Mouse (Mus musculus): ENCODE data around the gene Gpr156.

The Gpr156 gene
- long read RNA-seq, experiment 1 = 0 reads
- long read RNA-seq, experiment 2 = 0 reads

DNA sequence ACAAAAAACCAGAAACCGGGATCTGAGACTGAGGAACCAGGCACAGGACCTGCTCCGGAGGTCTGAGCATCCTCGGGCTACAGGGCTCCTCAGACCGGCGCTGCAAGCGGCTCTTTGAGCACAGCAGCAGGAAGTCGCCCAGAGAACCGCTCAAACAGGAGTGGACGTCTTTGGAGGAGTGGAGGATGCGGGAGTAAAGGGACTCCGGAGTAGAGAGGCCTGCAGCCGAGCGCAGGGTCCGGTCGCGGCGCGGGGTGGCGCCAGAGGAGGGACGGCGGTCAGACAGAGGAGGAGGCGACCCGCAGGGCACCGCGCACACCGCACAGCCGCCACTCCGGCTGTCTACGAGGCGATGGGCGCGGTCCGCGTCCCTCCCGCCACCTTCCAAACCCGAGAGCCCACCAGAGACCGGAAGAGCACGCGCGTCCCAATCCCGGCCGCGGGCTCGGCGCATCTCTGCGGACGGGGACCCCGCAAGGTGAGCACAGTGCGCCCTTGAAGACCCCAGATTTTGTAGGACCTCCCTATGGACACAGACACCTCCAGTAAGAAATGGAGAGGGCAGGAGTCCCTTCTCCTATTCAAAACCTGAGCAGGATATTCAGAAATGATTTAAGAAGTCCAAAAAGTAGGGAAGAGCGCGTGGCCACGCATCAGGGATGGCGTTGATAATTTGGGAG, at the start of gene Gpr156:
Gene Gpr156 (plus strand): TSS at position 359 of the 680 bp plus-strand sequence.
- intact Hi-C loops (cut with DNase I) = no loop called here

- intact Hi-C loops (cut with DNase I) = no loop called here
Measured at GRCm38 (mm10) chr16:37867791-37868505, 48.3 kb upstream of the Gpr156 start, which contains the start of gene Lrrc58. Lrrc58 (plus strand) TSS chr16:37868389.

DNA sequence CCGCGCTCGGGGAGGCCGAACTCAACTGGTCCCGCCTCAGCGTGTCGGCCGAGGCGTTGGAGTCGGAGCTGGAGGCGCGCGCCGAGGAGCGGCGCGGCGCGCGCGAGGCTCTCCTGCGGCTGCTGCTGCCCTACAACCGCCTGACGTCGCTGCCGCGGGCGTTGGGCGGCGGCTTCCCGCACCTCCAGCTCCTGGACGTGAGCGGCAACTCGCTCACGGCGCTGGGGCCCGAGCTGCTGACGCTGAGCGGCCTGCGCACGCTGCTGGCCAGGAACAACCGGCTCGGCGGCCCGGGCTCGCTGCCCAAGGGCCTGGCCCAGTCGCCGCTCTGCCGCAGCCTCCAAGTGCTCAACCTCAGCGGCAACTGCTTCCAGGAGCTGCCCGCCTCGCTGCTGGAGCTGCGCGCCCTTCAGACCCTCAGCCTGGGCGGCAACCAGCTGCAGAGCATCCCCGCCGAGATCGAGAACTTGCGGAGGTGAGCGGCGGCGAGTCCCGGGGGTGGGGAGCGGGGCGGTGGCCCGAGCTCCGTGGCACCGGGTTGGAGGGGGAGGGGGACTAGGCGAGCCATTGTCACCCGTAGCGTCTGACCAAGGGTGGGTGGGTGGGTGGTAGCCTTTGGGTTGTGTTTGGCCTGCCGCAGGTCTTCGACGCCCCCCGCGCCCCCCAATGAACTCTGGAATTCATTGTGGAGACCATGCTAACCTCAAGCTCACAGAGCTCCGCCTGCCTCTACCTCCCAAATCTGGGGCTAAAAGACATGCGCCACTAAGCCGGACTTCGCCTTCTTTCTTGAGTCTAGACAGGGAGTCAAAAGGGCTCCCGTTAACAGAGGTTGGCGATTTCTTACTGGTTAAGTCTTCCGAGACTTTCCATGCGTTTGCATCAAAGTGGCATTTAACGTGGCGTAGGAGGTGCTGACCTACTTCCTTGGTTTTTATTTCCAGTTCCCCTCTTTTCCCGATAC, 47.5 kb upstream of the Gpr156 start:
- intact Hi-C loops (cut with DNase I) = no loop called here

GRCm38 (mm10) chr16:37869470-37870231, 46.6 kb upstream of the Gpr156 start:
- intact Hi-C loops (cut with DNase I) = loop anchor here (10.0 kb wide), 2 partner anchors 185 to 1795 kb away; partner anchors contain the start of genes Ccdc58 and Fam162a

- intact Hi-C loops (cut with DNase I) = loop anchor here (10.0 kb wide), 2 partner anchors 186 to 1796 kb away; partner anchors contain the start of genes Ccdc58 and Fam162a
Measured at GRCm38 (mm10) chr16:37871112-37871715, 45.1 kb upstream of the Gpr156 start.

DNA sequence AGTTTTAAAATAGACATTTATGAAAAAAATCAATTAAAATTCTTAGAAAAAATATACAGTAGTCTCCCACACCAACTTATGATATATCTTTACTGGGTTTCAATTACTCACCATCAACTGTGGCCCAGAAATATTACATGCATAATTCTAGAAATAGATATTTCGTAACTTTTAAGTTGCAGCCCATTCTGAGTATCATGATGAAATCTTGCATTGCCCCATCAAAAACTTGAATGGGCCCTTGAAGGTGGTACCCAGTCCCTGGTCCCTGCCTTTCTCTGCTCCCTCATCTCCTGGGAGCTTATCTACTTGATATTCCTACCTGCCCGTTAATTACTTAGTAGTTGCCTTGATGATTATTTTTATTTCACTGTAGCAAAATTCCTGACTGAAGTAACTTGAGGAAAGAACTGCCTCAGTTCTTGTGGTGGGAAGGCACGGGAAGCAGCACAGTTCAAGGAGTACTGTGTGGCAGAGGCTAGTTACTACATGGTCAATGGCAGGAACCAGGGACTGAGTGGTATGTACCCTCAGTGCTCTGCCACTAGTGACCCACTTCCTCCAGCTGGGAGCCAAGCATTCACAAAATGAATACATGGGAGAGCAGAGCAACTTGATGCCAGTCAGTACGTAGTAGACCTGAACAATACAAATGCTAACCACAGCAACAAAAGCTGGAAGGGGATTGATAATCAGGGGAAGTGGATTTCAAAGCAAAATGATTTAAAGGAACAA, 41.6 kb upstream of the Gpr156 start:
- intact Hi-C loops (cut with DNase I) = loop anchor here (10.0 kb wide), 2 partner anchors 190 to 1800 kb away; partner anchors contain the start of genes Ccdc58 and Fam162a

DNA sequence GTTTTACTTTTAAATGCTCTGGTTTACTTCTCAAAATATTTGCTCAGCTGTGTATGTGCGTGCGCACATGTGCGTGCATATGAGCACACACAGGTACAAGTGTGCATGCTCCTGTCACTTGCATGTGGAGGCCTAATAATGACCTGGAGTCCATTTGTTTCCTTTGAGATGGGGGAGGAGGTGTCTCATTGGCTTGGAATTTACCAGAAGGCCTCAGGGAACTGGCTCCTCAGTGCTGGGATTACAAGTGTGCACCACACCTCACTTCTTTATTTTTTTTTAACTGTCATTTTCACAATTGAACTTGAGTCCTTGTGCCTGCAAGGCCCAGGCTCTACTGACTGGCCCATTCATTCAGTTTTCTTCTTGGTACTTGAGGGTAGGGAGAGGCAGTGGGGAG, 38.9 kb upstream of the Gpr156 start:
- intact Hi-C loops (cut with DNase I) = loop anchor here (10.0 kb wide), 2 partner anchors 193 to 1803 kb away; partner anchors contain the start of genes Ccdc58 and Fam162a

DNA sequence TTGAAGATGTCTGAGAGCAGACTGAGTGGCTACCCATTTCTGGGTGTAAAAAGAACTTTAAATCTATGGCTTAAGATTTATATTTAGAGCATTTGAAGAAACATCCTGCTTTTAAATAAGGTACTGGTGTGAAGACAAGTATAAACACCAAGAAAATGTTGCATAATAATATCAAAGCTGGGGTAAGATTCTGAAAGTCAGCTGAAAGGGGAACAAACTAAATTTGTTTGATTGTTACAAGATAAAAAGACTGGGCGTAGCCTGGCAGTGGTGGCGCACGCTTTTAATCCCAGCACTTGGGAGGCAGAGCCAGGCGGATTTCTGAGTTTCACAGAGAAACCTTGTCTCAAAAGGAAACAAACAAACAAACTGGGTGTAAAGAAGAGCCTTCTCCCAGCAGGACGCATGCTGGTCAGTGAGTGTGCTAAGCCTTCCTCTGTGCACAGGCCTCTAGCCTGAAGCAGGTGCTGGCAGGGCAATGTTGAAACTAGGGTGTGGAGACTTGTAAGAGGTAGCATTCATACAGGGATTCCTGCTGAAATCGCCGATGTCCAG, 37.3 kb upstream of the Gpr156 start:
- intact Hi-C loops (cut with DNase I) = loop anchor here (10.0 kb wide), 2 partner anchors 194 to 1804 kb away; partner anchors contain the start of genes Ccdc58 and Fam162a

GRCm38 (mm10) chr16:37879750-37880419, 36.4 kb upstream of the Gpr156 start:
- intact Hi-C loops (cut with DNase I) = loop anchor here (5.0 to 10.0 kb wide), 3 partner anchors 67 to 1805 kb away; partner anchors contain the start of genes Ccdc58 and Fam162a

- intact Hi-C loops (cut with DNase I) = loop anchor here (5.0 kb wide), 1 partner anchor 66 kb away; no protein-coding TSS in a partner anchor
Measured at GRCm38 (mm10) chr16:37881168-37881567, 35.1 kb upstream of the Gpr156 start.

GRCm38 (mm10) chr16:37888986-37889385, 27.3 kb upstream of the Gpr156 start:
- intact Hi-C loops (cut with DNase I) = no loop called here

DNA sequence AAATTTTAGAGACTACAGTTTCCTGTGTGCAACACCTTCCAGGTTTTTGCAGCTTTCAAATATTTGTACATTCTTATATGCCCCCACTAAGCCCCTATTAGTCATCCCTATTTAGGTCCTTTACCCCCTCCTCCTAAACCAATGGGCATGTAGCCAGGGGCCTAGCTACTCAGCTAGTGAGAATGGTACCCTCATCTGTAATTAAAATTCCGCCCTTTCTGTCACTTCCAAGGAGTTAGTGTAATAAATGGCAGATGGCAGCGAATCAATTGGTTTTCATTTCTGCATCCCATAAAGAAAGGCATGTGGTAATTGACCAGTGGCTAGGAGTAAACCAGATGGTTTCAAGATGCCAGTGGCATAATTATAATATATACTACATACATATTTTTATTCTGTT, 23.6 kb upstream of the Gpr156 start:
- intact Hi-C loops (cut with DNase I) = no loop called here

DNA sequence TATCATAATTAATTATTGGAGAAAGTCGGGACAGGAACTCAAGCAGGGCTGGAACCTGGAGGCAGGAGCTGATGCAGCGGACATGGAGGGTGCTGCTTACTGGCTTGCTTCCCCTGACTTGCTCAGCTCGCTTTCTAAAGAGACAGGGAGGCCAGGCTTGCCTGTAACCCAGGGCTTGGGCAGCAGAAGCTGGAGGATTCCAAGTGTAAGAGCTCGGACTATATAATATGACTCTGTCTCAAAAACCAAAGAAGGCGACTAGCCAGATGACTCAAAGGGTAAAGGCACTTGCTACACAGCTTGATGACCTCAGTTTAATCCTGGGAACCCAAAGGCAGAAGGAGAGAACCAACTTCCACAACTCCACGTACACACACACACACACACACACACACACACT, 22.9 kb upstream of the Gpr156 start:
- intact Hi-C loops (cut with DNase I) = no loop called here

GRCm38 (mm10) chr16:37893942-37894341, 22.4 kb upstream of the Gpr156 start:
- intact Hi-C loops (cut with DNase I) = no loop called here

- intact Hi-C loops (cut with DNase I) = no loop called here
Measured at GRCm38 (mm10) chr16:37898790-37899189, 17.5 kb upstream of the Gpr156 start.

DNA sequence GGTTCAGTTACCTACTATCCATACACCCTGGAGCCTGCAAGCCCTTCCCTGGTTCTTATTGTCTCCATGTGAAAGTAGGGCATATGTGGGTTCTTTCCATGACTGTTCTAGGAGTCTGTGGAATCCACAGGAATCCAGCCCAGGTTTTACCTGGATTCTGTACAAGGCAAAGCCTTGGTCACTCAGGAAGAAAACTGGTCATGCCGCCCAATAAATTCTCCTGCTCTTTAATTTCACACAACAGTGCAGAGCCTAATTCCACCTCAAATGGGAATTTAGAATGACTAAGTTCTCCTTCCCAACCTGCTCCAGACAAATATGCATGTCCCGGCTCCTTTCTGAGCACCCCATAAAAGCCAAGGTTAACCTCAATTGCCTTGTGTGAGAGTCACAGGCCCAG, 16.9 kb upstream of the Gpr156 start:
- intact Hi-C loops (cut with DNase I) = no loop called here

DNA sequence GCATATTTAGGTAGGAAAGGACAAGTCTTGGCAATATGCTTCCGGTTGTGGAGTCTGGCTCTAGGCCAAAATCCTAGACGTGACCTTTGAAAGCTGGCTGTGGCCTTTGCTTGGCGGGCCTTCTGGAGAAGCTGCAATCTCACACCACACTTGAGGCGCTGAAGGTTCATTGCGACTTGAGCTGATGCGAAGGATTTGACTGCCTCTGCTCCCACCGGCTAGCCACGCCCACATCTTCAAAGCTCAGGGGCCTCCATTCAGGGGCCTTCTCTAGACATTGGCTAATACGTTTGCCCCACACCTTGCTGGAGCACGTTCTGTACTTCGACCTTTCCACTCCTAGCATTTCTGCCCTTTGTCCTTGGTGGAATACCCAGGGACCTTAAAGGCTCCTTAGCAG, 15.0 kb upstream of the Gpr156 start:
- intact Hi-C loops (cut with DNase I) = no loop called here

GRCm38 (mm10) chr16:37906456-37906855, 9.8 kb upstream of the Gpr156 start:
- intact Hi-C loops (cut with DNase I) = no loop called here

Data from adrenal gland (tissue).